Mouse (Mus musculus): Measurements from ENCODE around the gene Nab1.
"Not testable (repeated sequence)": the region's sequence is repeated elsewhere in the genome, so short reads cannot be mapped to it uniquely, and the experiment has no call there.

Gene Nab1

GRCm38 (mm10) chr1:52500314-52500981, at the start of gene Nab1:
Nab1 (minus strand) TSS chr1:52500679.
- DNase-seq (ENCODE audit: low spot score in 2 of 2) = peak; percentile 39 to 49

GRCm38 (mm10) chr1:52547451-52547850, 47.0 kb upstream of the Nab1 start:
- no peak for DNase-seq (ENCODE audit: low spot score in 2 of 2)

GRCm38 (mm10) chr1:52546796-52547195, 46.3 kb upstream of the Nab1 start:
- DNase-seq (ENCODE audit: low spot score in 2 of 2) = no peak

- DNase-seq (ENCODE audit: low spot score in 2 of 2) = not testable (repeated sequence)
Observed at GRCm38 (mm10) chr1:52540124-52540523, 39.6 kb upstream of the Nab1 start.

- no peak for DNase-seq (ENCODE audit: low spot score in 2 of 2)
Observed at GRCm38 (mm10) chr1:52529933-52530332, 29.5 kb upstream of the Nab1 start.

- no peak for DNase-seq (ENCODE audit: low spot score in 2 of 2)
Observed at GRCm38 (mm10) chr1:52527656-52528055, 27.2 kb upstream of the Nab1 start.

GRCm38 (mm10) chr1:52527252-52527651, 26.8 kb upstream of the Nab1 start:
- no peak for DNase-seq (ENCODE audit: low spot score in 2 of 2)

GRCm38 (mm10) chr1:52524663-52525062, 24.2 kb upstream of the Nab1 start:
- DNase-seq (ENCODE audit: low spot score in 2 of 2) = no peak

- DNase-seq (ENCODE audit: low spot score in 2 of 2) = peak; percentile 50 to 70
Observed at GRCm38 (mm10) chr1:52524150-52524549, 23.7 kb upstream of the Nab1 start.

- peak; percentile 49 to 68 for DNase-seq (ENCODE audit: low spot score in 2 of 2)
Observed at GRCm38 (mm10) chr1:52521436-52521993, 21.0 kb upstream of the Nab1 start.

- no peak for DNase-seq (ENCODE audit: low spot score in 2 of 2)
Observed at GRCm38 (mm10) chr1:52520131-52520530, 19.7 kb upstream of the Nab1 start.

GRCm38 (mm10) chr1:52515249-52515648, 14.8 kb upstream of the Nab1 start:
- DNase-seq (ENCODE audit: low spot score in 2 of 2) = no peak

- DNase-seq (ENCODE audit: low spot score in 2 of 2) = no peak
Observed at GRCm38 (mm10) chr1:52511788-52512425, 11.4 kb upstream of the Nab1 start.

- no peak for DNase-seq (ENCODE audit: low spot score in 2 of 2)
Observed at GRCm38 (mm10) chr1:52506211-52506610, 5.7 kb upstream of the Nab1 start.

GRCm38 (mm10) chr1:52502296-52502695, 1.8 kb upstream of the Nab1 start:
- no peak for DNase-seq (ENCODE audit: low spot score in 2 of 2)

- DNase-seq (ENCODE audit: low spot score in 2 of 2) = peak in 1 of 2 experiments; percentile 46
Observed at GRCm38 (mm10) chr1:52501688-52502133, 1.2 kb upstream of the Nab1 start.

- no peak for DNase-seq (ENCODE audit: low spot score in 2 of 2)
Observed at GRCm38 (mm10) chr1:52501090-52501489, 611 bp upstream of the Nab1 start.

GRCm38 (mm10) chr1:52499601-52500313, 722 bp downstream of the Nab1 start:
- peak; percentile 37 to 62 for DNase-seq (ENCODE audit: low spot score in 2 of 2)

GRCm38 (mm10) chr1:52498786-52499450, 1.6 kb downstream of the Nab1 start:
- peak in 1 of 2 experiments; percentile 17 for DNase-seq (ENCODE audit: low spot score in 2 of 2)

GRCm38 (mm10) chr1:52489538-52490181, 10.8 kb downstream of the Nab1 start:
- DNase-seq (ENCODE audit: low spot score in 2 of 2) = no peak

GRCm38 (mm10) chr1:52484980-52485379, 15.5 kb downstream of the Nab1 start:
- DNase-seq (ENCODE audit: low spot score in 2 of 2) = no peak

Measured in right cerebral cortex, adult 2 months (tissue).